Mouse (Mus musculus): ENCODE data around the gene Itpa. TPM values are rescaled to one million over a fixed set of nuclear protein-coding genes. Genes with fewer than 3 reads are reported as not detected.

Gene Itpa
- polyA plus RNA-seq, 1 experiment from 2014 or later, result 60.8 TPM

DNA sequence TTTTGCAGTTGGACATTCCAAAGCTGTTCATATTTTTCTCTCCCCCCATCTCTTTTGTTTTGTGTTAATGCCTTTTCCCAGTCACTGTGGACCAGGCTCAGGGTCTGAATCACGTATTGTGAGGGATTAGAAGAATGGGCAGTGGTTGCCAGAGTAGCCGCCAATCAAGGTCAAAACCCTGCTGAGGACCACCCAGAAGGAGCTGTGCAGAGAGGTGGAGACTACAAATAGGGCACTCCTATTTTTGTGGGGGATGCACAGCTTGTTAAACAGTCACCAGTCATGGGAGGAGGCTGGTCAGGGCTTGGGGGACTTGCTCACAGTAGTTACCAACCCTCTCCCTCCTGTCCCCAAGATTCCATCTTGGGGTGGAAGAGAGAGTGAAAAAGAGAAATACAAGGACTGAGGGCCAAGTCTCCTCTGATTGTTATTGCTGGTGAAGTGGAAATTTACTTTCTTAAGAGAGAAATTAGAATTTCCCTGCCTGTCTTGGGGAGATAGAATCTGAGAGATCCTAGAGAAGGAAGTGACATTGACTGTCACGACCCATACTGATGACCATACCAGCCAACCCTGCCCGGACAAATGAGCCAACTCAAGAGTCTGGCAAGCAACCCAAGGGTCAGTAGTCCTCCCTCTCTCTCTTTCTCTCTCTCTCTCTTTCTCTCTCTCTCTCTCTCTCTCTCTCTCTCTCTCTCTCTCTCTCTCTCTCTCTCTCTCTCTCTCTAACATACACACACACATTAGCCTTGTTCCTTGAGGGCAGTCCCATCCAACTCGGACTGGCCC, 34.3 kb upstream of the Itpa start:
- Histone ChIP-seq H3K4me3 (ENCODE audit: low read depth, low read length) (no peak overlapping the region), H3K27ac (ENCODE audit: low read depth, low read length) (no peak overlapping the region), H3K9me3 (ENCODE audit: control insufficient read depth) (no peaks in the 10 kb centered on the region), H3K36me3 (ENCODE audit: control insufficient read depth, insufficient read depth) (peaks cover 18% of the 10 kb centered on the region; the same call in 1 of the 2 replicates), H3K27me3 (replicated peaks; ENCODE audit: control insufficient read depth, insufficient read depth, low read length) (no peaks in the 10 kb centered on the region), H3K4me2 (replicated peaks; ENCODE audit: low read depth) (no peak overlapping the region), H3K4me1 (replicated peaks; ENCODE audit: control insufficient read depth, insufficient read depth, low read length) (peaks cover 12% of the 10 kb centered on the region; the same call in 1 of the 2 replicates), H3K9ac (ENCODE audit: low read depth, low read length) (no peak overlapping the region)
- TF ChIP-seq CTCF (IDR thresholded peaks at IDR 0.05; ENCODE audit: low read depth), result no peak
- ATAC-seq, result no peak
- 67% methylated on average over 5 of the region's 5 CpGs for WGBS

DNA sequence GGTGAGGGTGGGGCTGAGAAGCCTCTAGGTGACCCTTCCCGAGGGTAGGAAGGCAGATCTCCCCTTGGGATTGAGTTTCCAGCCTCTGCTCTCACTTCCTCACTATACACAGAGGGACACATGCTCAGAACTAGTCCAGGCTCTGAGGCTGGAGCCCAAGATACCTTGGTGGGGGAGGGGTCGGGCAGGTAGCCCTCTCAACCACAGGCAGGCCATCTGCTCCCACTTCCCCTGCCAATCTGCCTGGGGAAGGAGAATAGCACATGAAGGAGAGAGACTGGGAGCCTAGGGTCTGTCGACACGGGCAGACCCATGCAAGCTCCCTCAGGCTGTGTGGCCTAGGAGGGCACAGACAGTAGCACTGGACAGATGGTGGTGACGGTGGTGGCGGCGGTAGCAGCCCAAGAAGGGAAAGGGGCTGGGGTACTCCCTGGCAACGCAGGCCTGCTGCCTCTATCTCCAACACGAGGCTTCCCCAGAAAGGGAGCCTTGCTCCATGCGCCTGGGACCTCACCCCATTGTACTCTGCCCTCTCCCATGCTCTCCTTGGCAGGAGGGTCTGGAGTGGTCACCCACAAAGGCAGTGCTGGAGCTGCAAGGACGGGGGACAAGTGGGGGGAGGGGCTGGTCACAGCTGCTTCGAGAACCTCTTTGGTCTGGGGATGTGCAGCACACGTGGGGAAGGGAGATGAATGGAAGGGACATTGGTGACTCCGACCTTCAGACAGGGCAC, 33.2 kb upstream of the Itpa start:
- H3K4me2 ChIP-seq (replicated peaks; ENCODE audit: low read depth), result peak overlapping the region; percentile 68
- WGBS, result 53% methylated on average over 14 of the region's 14 CpGs
- no peak overlapping the region for H3K4me3 ChIP-seq (ENCODE audit: low read depth, low read length)
- peaks cover 9% of the 10 kb centered on the region; the same call in 1 of the 2 replicates for H3K4me1 ChIP-seq (replicated peaks; ENCODE audit: control insufficient read depth, insufficient read depth, low read length)
- H3K9me3 ChIP-seq (ENCODE audit: control insufficient read depth), result no peaks in the 10 kb centered on the region
- H3K9ac ChIP-seq (ENCODE audit: low read depth, low read length), result peak overlapping the region; percentile 27
- no peak for TF ChIP-seq CTCF (IDR thresholded peaks at IDR 0.05; ENCODE audit: low read depth)
- H3K27ac ChIP-seq (ENCODE audit: low read depth, low read length), result no peak overlapping the region
- H3K36me3 ChIP-seq (ENCODE audit: control insufficient read depth, insufficient read depth), result peaks cover 18% of the 10 kb centered on the region; the same call in 1 of the 2 replicates
- no peaks in the 10 kb centered on the region for H3K27me3 ChIP-seq (replicated peaks; ENCODE audit: control insufficient read depth, insufficient read depth, low read length)
- no peak for ATAC-seq

DNA sequence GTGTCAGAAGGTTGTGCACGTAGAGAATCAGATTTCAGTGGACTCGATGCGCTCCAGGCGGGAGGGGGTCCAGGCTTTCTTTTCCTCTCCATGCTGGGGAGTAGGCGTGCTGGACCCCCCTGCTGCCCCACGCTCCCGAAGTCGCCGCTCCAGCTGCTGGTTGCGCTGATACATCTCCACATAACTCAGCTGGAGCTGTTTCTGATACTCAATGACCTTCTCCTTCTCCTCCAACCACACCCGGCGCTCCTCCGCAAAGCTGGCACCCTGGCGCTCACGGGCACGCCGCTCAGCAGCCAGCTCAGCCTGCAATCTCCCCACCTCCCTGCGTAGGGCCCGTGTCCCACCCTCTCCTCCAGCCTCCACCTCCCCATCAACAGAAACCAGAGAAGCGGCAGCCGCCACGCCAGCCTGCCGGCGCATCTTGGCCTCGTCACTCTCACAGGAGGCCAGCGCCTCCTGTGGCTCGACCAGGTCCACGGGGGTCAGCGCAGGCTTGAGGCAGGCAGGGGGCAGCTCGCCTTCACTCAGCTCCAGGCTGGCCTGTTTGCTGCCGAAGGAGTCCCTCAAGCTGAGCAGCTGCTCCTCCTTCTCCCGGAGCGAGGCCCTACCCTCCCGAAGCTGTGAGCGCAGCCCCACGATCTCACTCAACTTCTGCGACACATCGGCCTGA, 32.5 kb upstream of the Itpa start:
- peak overlapping the region; percentile 27 for H3K9ac ChIP-seq (ENCODE audit: low read depth, low read length)
- H3K36me3 ChIP-seq (ENCODE audit: control insufficient read depth, insufficient read depth), result peaks cover 18% of the 10 kb centered on the region; the same call in 1 of the 2 replicates
- H3K9me3 ChIP-seq (ENCODE audit: control insufficient read depth), result no peaks in the 10 kb centered on the region
- peak overlapping the region; percentile 68 for H3K4me2 ChIP-seq (replicated peaks; ENCODE audit: low read depth)
- no peak for ATAC-seq
- peaks cover 9% of the 10 kb centered on the region; the same call in 1 of the 2 replicates for H3K4me1 ChIP-seq (replicated peaks; ENCODE audit: control insufficient read depth, insufficient read depth, low read length)
- H3K4me3 ChIP-seq (ENCODE audit: low read depth, low read length), result peak overlapping the region; percentile 21
- H3K27me3 ChIP-seq (replicated peaks; ENCODE audit: control insufficient read depth, insufficient read depth, low read length), result no peaks in the 10 kb centered on the region
- TF ChIP-seq CTCF (IDR thresholded peaks at IDR 0.05; ENCODE audit: low read depth), result peak; percentile 61
- H3K27ac ChIP-seq (ENCODE audit: low read depth, low read length), result no peak overlapping the region
- 25% methylated on average over 38 of the region's 38 CpGs for WGBS

DNA sequence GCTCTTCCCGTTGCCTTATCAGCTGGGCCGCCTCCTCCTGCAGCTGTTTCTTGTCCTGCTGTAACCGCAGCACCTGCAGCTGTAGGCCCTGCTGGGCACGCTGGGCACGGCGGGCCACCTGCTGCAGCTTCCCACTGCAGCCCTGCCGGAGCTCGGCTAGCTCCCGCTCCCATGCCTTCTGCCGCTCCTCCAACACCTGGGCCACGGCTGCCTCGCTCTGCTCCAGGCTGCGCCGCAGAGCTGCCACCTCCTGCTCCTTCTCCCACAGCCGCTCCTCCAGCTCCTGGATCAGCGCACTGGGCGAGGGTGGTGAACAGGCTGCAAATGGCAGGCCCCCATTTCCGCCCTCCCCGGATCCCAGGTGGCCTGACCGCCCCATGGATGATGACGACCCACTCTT, 31.6 kb upstream of the Itpa start:
- peaks cover 9% of the 10 kb centered on the region; the same call in 1 of the 2 replicates for H3K4me1 ChIP-seq (replicated peaks; ENCODE audit: control insufficient read depth, insufficient read depth, low read length)
- peak overlapping the region; percentile 68 for H3K4me2 ChIP-seq (replicated peaks; ENCODE audit: low read depth)
- 34% methylated on average over 21 of the region's 21 CpGs for WGBS
- 0 out of 2 replicates have a peak overlapping the region, but pooled peaks have one; percentile 27 for H3K9ac ChIP-seq (ENCODE audit: low read depth, low read length)
- H3K9me3 ChIP-seq (ENCODE audit: control insufficient read depth), result no peaks in the 10 kb centered on the region
- no peak overlapping the region for H3K4me3 ChIP-seq (ENCODE audit: low read depth, low read length)
- H3K27me3 ChIP-seq (replicated peaks; ENCODE audit: control insufficient read depth, insufficient read depth, low read length), result no peaks in the 10 kb centered on the region
- TF ChIP-seq CTCF (IDR thresholded peaks at IDR 0.05; ENCODE audit: low read depth), result peak; percentile 25; the same call in 1 of the 2 replicates
- H3K27ac ChIP-seq (ENCODE audit: low read depth, low read length), result no peak overlapping the region
- peak; percentile 5 for ATAC-seq
- peaks cover 18% of the 10 kb centered on the region; the same call in 1 of the 2 replicates for H3K36me3 ChIP-seq (ENCODE audit: control insufficient read depth, insufficient read depth)

DNA sequence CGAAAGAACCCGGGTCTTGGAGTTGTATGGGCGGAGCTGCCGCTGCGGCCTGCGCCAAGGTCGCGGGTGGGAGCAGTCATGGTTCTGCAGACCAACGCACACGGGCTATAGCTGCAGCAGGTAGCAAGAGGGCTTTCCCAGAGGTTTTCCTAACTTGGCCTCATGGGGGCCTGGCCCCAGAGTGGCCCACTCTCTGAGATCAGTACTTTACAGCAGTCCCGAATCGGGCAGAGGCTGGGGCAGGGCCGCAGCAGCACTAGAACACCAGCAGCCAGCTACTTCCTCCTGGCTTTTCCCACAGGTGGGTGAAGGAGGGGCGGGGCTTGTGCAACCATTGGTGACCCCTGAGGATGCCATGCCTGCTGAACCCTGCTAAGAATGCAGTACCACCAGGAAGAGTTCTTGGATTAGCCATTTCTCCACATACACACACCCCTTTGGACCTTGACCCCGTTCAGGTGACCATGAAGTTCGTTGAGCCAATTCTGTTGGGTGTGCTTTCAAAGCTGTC, 29.3 kb upstream of the Itpa start:
- WGBS, result 18% methylated on average over 16 of the region's 16 CpGs
- ATAC-seq, result peak; percentile 88
- Histone ChIP-seq H3K4me3 (ENCODE audit: low read depth, low read length) (peak overlapping the region; percentile 38), H3K36me3 (ENCODE audit: control insufficient read depth, insufficient read depth) (peaks cover 18% of the 10 kb centered on the region; the same call in 1 of the 2 replicates), H3K4me2 (replicated peaks; ENCODE audit: low read depth) (peak overlapping the region; percentile 68), H3K27ac (ENCODE audit: low read depth, low read length) (peak overlapping the region; percentile 95), H3K27me3 (replicated peaks; ENCODE audit: control insufficient read depth, insufficient read depth, low read length) (no peaks in the 10 kb centered on the region), H3K9me3 (ENCODE audit: control insufficient read depth) (no peaks in the 10 kb centered on the region), H3K9ac (ENCODE audit: low read depth, low read length) (peak overlapping the region; percentile 65), H3K4me1 (replicated peaks; ENCODE audit: control insufficient read depth, insufficient read depth, low read length) (peaks cover 9% of the 10 kb centered on the region; the same call in 1 of the 2 replicates)
- TF ChIP-seq CTCF (IDR thresholded peaks at IDR 0.05; ENCODE audit: low read depth), result no peak
